Mouse (Mus musculus): ENCODE measurements at regions not wholly inside any gene's neighbourhood (a gene's known extent, or its start where the extent isn't known, plus 50 kb on each side); places are given as distances from the start of the nearest gene placed in this dataset.
A peak's percentile ranks its signal among the peaks of the same experiment; 100 is the strongest.

DNA sequence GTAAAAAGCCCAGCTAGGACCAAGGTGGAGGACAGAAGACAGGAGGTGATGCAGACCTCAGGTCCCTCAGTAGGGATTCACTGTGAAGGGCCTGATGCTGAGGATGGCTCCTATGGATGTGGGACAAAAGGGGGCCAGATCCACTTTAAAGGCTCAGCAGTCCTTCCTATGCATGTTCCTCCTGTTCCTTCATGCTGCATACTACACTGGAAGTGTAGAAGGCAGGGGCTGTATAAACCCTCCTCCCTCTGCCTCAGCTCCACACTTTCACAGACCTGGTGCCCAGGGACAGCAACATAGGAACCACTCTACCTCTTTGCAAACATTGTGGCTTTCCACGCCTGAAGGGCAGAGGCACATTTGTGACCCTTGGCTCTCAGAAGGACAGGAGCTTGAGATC lies 505.4 kb upstream of the Vstm2b start:
- no peak for DNase-seq (ENCODE audit: low spot score)

DNA sequence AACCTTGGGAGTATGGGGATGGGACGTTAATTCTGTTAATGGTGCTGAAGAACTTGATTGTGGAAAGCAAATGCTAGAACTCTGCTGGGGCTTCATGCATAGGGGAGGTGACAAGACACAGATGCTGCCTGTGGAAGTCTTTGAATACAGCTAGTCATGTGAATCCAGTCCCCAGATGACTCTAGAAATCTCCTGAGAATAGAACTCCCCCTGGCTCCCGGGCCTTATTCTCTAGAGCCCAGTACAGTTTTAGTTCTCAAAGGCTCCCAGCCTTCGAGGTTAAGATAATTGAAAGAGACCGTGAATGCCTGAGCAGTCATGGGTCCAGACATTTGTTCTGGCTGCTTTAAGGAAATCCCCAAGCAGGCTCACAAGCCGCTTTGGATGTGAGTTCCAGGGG lies 499.9 kb upstream of the Vstm2b start:
- WGBS, result 77% methylated on average over 5 of the region's 5 CpGs
- H3K27me3 ChIP-seq (ENCODE audit: control insufficient read depth, insufficient read depth, low read length), result no peaks in the 10 kb centered on the region
- no peak overlapping the region for H3K4me3 ChIP-seq (ENCODE audit: low read depth, low read length)
- H3K9me3 ChIP-seq (ENCODE audit: control insufficient read depth, low read length), result no peaks in the 10 kb centered on the region
- ATAC-seq (ENCODE audit: insufficient read depth, low FRiP score, low TSS enrichment) (no peak), DNase-seq (ENCODE audit: low spot score) (no peak)
- no peak overlapping the region for H3K4me2 ChIP-seq (ENCODE audit: low read depth)
- no peaks in the 10 kb centered on the region for H3K36me3 ChIP-seq (ENCODE audit: control insufficient read depth, insufficient read depth, low read length)
- H3K9ac ChIP-seq (ENCODE audit: low read length), result no peak overlapping the region
- no peaks in the 10 kb centered on the region for H3K4me1 ChIP-seq (ENCODE audit: control insufficient read depth, insufficient read depth, low read length)
- no peak overlapping the region for H3K27ac ChIP-seq (ENCODE audit: low read depth, low read length)

More for the DNA sequence above, 505.4 kb upstream of the Vstm2b start:
- H3K27me3 ChIP-seq (ENCODE audit: control insufficient read depth, insufficient read depth, low read length), result no peaks in the 10 kb centered on the region
- WGBS, result 63% methylated on average over 1 of the region's 1 CpGs
- no peaks in the 10 kb centered on the region for H3K9me3 ChIP-seq (ENCODE audit: control insufficient read depth, low read length)
- no peaks in the 10 kb centered on the region for H3K36me3 ChIP-seq (ENCODE audit: control insufficient read depth, insufficient read depth, low read length)
- H3K4me3 ChIP-seq (ENCODE audit: low read depth, low read length), result no peak overlapping the region
- H3K9ac ChIP-seq (ENCODE audit: low read length), result no peak overlapping the region
- no peak for ATAC-seq (ENCODE audit: insufficient read depth, low FRiP score, low TSS enrichment)
- H3K4me1 ChIP-seq (ENCODE audit: control insufficient read depth, insufficient read depth, low read length), result peaks cover 3% of the 10 kb centered on the region; the same call in 1 of the 2 replicates
- H3K27ac ChIP-seq (ENCODE audit: low read depth, low read length), result 0 out of 2 replicates have a peak overlapping the region, but pooled peaks have one; percentile 8
- H3K4me2 ChIP-seq (ENCODE audit: low read depth), result no peak overlapping the region

DNA sequence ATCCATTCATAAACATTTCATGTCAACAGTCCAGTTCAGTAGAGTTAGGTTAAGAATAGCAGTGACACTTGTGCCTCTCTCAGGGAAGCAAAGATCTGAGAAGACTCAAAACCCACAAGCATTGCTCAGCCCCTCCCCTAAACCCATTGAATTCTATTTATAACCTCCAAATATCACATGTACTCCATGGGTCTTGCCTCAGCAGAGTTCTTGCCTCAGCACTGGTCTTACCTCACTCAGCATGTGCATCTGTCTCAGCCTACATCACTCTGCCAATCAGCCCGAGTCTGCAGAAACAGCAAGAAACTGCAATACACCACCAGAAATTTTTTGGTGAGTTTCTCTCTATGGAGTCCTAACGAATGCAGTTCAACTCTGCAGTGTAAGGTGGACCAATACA lies 478.8 kb upstream of the Vstm2b start:
- no peaks in the 10 kb centered on the region for H3K4me1 ChIP-seq (ENCODE audit: control insufficient read depth, insufficient read depth, low read length)

DNA sequence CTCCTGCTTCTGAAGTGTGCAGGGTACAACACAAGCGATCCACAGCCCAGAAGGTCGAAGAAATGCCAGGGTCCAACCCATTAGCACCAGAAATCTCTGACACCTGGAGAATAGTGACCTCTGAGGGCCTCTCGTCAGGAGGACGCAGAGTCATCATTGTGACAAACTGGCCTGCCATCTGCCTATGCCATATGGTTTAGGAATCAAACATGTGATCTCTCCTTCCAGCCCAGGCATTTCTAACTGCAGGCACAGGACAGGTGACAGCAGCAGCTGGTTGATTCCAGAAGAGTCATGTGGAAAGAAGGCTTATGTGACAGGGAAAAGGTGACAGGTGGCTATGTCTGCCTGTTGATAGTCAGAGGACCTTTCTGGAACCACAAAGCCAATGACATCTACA lies 476.0 kb upstream of the Vstm2b start:
- Histone ChIP-seq H3K4me1 (ENCODE audit: control insufficient read depth, insufficient read depth, low read length) (no peaks in the 10 kb centered on the region), H3K4me2 (ENCODE audit: low read depth) (no peak overlapping the region), H3K36me3 (ENCODE audit: control insufficient read depth, insufficient read depth, low read length) (no peaks in the 10 kb centered on the region), H3K9ac (ENCODE audit: low read length) (no peak overlapping the region), H3K9me3 (ENCODE audit: control insufficient read depth, low read length) (no peaks in the 10 kb centered on the region), H3K4me3 (ENCODE audit: low read depth, low read length) (no peak overlapping the region), H3K27ac (ENCODE audit: low read depth, low read length) (no peak overlapping the region), H3K27me3 (ENCODE audit: control insufficient read depth, insufficient read depth, low read length) (no peaks in the 10 kb centered on the region)
- no peak for DNase-seq (ENCODE audit: low spot score)
- whole genome bisulfite sequencing, result 53% methylated on average over 4 of the region's 4 CpGs
- ATAC-seq (ENCODE audit: insufficient read depth, low FRiP score, low TSS enrichment), result no peak

More for the DNA sequence above, 478.8 kb upstream of the Vstm2b start:
- no peak overlapping the region for H3K4me3 ChIP-seq (ENCODE audit: low read depth, low read length)
- ATAC-seq (ENCODE audit: insufficient read depth, low FRiP score, low TSS enrichment), result no peak
- no peaks in the 10 kb centered on the region for H3K9me3 ChIP-seq (ENCODE audit: control insufficient read depth, low read length)
- WGBS, result 81% methylated on average over 2 of the region's 2 CpGs
- H3K36me3 ChIP-seq (ENCODE audit: control insufficient read depth, insufficient read depth, low read length), result no peaks in the 10 kb centered on the region
- no peak overlapping the region for H3K9ac ChIP-seq (ENCODE audit: low read length)
- no peak for DNase-seq (ENCODE audit: low spot score)
- H3K27ac ChIP-seq (ENCODE audit: low read depth, low read length), result no peak overlapping the region
- H3K27me3 ChIP-seq (ENCODE audit: control insufficient read depth, insufficient read depth, low read length), result no peaks in the 10 kb centered on the region
- H3K4me2 ChIP-seq (ENCODE audit: low read depth), result no peak overlapping the region

DNA sequence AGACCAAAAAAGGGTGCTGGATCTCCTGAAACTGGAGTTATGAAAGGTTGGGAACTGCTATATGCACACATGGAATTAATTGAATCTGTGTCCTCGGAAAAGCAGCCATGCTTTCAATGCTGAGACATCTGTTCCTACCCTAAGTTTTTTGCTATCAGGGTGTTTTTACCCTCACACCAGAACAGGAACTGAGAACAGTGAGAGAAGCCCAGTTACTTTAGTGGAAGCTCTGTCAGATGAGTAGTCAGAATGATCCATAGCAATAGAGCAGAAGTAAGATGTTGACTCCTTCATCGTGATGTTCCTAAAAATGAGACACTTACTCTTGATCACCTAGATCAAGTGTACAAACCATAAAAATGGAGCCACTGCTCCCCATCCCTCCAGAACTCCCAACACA lies 468.7 kb upstream of the Vstm2b start:
- Histone ChIP-seq H3K27ac (ENCODE audit: low read depth, low read length) (no peak overlapping the region), H3K9me3 (ENCODE audit: control insufficient read depth, low read length) (no peaks in the 10 kb centered on the region), H3K4me3 (ENCODE audit: low read depth, low read length) (no peak overlapping the region), H3K4me1 (ENCODE audit: control insufficient read depth, insufficient read depth, low read length) (no peaks in the 10 kb centered on the region), H3K9ac (ENCODE audit: low read length) (no peak overlapping the region), H3K4me2 (ENCODE audit: low read depth) (no peak overlapping the region), H3K27me3 (ENCODE audit: control insufficient read depth, insufficient read depth, low read length) (no peaks in the 10 kb centered on the region), H3K36me3 (ENCODE audit: control insufficient read depth, insufficient read depth, low read length) (no peaks in the 10 kb centered on the region)
- no peak for DNase-seq (ENCODE audit: low spot score)
- ATAC-seq (ENCODE audit: insufficient read depth, low FRiP score, low TSS enrichment), result no peak
- 92% methylated on average over 2 of the region's 2 CpGs for WGBS

DNA sequence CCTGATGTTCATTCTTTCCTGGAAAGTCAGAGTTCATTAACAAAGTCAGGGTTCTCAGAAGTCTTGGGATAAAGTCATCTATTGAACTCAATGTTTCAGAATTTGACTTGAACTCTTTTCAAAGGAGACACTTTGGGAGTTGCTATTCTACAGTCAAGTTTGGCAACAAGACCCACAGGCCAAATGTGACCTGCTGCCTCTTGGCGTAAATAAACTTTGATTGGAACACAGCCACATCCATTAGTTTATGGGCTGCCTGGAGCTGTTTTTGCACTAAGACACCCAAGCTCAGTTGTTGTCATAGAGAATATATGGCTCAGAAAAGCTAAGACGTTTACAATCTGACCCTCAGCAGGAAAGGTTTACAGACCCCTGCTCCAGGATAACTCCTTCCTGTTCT lies 464.2 kb upstream of the Vstm2b start:
- Histone ChIP-seq H3K9ac (ENCODE audit: low read length) (no peak overlapping the region), H3K9me3 (ENCODE audit: control insufficient read depth, low read length) (no peaks in the 10 kb centered on the region), H3K4me2 (ENCODE audit: low read depth) (no peak overlapping the region), H3K27me3 (ENCODE audit: control insufficient read depth, insufficient read depth, low read length) (no peaks in the 10 kb centered on the region), H3K27ac (ENCODE audit: low read depth, low read length) (no peak overlapping the region), H3K36me3 (ENCODE audit: control insufficient read depth, insufficient read depth, low read length) (no peaks in the 10 kb centered on the region), H3K4me1 (ENCODE audit: control insufficient read depth, insufficient read depth, low read length) (no peaks in the 10 kb centered on the region), H3K4me3 (ENCODE audit: low read depth, low read length) (no peak overlapping the region)
- no peak for DNase-seq (ENCODE audit: low spot score)
- no peak for ATAC-seq (ENCODE audit: insufficient read depth, low FRiP score, low TSS enrichment)
- 60% methylated on average over 2 of the region's 2 CpGs for WGBS

DNA sequence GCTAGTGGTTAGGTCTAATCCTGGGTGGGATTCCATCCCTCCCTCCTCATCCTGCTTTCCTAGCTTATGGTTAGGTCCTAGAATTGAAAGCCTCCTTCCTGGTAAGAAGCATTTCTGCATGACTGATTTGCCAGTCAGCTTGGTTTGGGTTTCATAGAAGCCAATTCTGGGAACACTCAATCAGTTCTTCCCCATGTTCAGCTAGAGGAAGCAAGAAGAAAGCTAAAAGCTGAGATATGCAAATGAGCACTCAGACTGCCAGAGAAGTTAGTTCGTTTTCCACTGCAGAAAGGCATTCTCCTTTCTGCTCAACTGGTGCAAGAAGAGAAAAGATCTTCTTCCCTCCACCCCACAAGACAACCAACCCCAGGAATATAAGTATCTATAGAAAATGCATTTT lies 457.0 kb upstream of the Vstm2b start:
- H3K9ac ChIP-seq (ENCODE audit: low read length), result no peak overlapping the region
- DNase-seq (ENCODE audit: low spot score) (no peak), ATAC-seq (ENCODE audit: insufficient read depth, low FRiP score, low TSS enrichment) (no peak)
- no peak overlapping the region for H3K4me3 ChIP-seq (ENCODE audit: low read depth, low read length)
- H3K27me3 ChIP-seq (ENCODE audit: control insufficient read depth, insufficient read depth, low read length), result no peaks in the 10 kb centered on the region
- H3K27ac ChIP-seq (ENCODE audit: low read depth, low read length), result no peak overlapping the region
- no peaks in the 10 kb centered on the region for H3K4me1 ChIP-seq (ENCODE audit: control insufficient read depth, insufficient read depth, low read length)
- no peak overlapping the region for H3K4me2 ChIP-seq (ENCODE audit: low read depth)
- H3K9me3 ChIP-seq (ENCODE audit: control insufficient read depth, low read length), result no peaks in the 10 kb centered on the region
- no peaks in the 10 kb centered on the region for H3K36me3 ChIP-seq (ENCODE audit: control insufficient read depth, insufficient read depth, low read length)
- 62% methylated on average over 1 of the region's 1 CpGs for WGBS

DNA sequence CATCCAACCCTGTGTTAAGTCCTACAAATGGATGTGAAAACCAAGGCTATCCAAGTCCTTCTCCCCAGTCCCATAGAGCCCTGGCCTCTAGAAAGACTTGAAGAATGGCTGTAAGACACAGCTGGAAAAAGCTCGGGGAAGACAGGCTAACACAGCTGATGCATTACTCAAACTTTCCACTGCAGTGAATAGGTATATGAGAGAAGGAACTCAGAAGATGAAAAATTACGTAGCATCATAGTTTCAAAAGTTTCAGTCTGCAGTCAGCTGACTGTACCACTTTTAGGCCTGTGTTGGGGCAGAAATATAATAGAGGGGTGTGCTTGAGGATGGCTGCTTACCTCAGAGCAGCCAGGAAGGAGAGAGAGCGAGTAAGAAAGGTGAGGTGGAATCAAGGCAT lies 456.3 kb upstream of the Vstm2b start:
- Histone ChIP-seq H3K27me3 (ENCODE audit: control insufficient read depth, insufficient read depth, low read length) (no peaks in the 10 kb centered on the region), H3K36me3 (ENCODE audit: control insufficient read depth, insufficient read depth, low read length) (no peaks in the 10 kb centered on the region), H3K4me1 (ENCODE audit: control insufficient read depth, insufficient read depth, low read length) (no peaks in the 10 kb centered on the region), H3K4me3 (ENCODE audit: low read depth, low read length) (no peak overlapping the region), H3K9me3 (ENCODE audit: control insufficient read depth, low read length) (no peaks in the 10 kb centered on the region), H3K4me2 (ENCODE audit: low read depth) (no peak overlapping the region), H3K27ac (ENCODE audit: low read depth, low read length) (no peak overlapping the region), H3K9ac (ENCODE audit: low read length) (no peak overlapping the region)
- WGBS, result 84% methylated on average over 3 of the region's 3 CpGs
- ATAC-seq (ENCODE audit: insufficient read depth, low FRiP score, low TSS enrichment) (no peak), DNase-seq (ENCODE audit: low spot score) (no peak)

DNA sequence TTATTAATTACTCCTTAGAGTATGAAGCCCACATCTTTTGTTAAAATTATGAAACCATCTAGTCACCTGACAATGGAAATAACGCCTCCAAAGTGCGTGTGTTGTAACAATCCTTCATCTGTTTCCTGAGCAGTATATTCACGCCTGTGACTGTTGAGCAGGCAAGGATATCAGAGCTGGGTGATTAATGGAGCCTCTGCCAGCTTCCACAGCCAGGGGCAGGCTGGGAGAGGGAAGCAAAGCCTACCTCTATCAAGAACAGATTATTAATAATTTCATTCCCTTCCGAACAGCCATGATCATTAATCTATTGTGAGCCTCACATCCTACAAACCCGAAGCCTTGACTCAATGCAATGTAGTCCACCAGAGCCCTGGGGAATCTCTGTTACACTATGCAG lies 431.7 kb upstream of the Vstm2b start:
- ATAC-seq (ENCODE audit: insufficient read depth, low FRiP score, low TSS enrichment) (no peak), DNase-seq (ENCODE audit: low spot score) (no peak)
- Histone ChIP-seq H3K27ac (ENCODE audit: low read depth, low read length) (no peak overlapping the region), H3K4me3 (ENCODE audit: low read depth, low read length) (no peak overlapping the region), H3K36me3 (ENCODE audit: control insufficient read depth, insufficient read depth, low read length) (no peaks in the 10 kb centered on the region), H3K4me1 (ENCODE audit: control insufficient read depth, insufficient read depth, low read length) (no peaks in the 10 kb centered on the region), H3K9ac (ENCODE audit: low read length) (no peak overlapping the region), H3K27me3 (ENCODE audit: control insufficient read depth, insufficient read depth, low read length) (no peaks in the 10 kb centered on the region), H3K4me2 (ENCODE audit: low read depth) (no peak overlapping the region), H3K9me3 (ENCODE audit: control insufficient read depth, low read length) (no peaks in the 10 kb centered on the region)
- WGBS, result 75% methylated on average over 5 of the region's 5 CpGs
